Comparison of ENCODE assay signal across 17 mouse cellular contexts in the genomic region with DNA sequence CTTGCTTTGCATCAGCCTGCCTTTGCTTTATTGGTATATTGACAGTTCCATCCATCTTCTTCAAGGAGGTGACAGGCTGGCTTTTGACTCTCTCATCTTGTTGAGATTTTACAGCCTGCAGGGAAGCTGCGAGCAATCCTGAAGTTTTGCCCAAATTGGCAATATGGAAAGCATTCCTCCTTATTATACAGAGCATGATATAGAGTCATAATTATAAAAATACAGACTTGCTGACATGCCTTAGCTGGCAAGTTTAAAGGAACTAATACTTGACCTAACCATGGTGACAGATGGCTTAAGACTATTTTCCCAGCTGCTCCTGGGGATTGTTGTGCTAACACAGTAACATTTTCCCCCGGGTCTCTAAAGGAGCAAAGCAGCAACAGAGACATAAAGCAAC.
"Had no signal": no experiment of that assay in that cellular context is flagged by ENCODE, and none has a peak within 500 bp of the region (broad histone marks: within the 10 kb centered on the region; RNA-seq: fewer than 3 reads in every experiment).

No protein-coding gene starts in this region.

- H3K27me3 ChIP-seq: limb, embryonic 12.5 days; megakaryocyte, embryonic 14.5 days; midbrain, embryonic 13.5 days; neural tube, embryonic 15.5 days had no signal

- H3K9me3 ChIP-seq: limb, embryonic 12.5 days; megakaryocyte, embryonic 14.5 days; midbrain, embryonic 13.5 days; neural tube, embryonic 15.5 days had no signal

- H3K36me3 ChIP-seq: limb, embryonic 12.5 days; midbrain, embryonic 13.5 days; neural tube, embryonic 15.5 days had no signal

- H3K4me2 ChIP-seq: limb, embryonic 12.5 days; midbrain, embryonic 13.5 days; neural tube, embryonic 15.5 days had no signal

- DNase-seq: kidney, postnatal 10 days; kidney, postnatal 4 days; liver; lung, adult 2 months; lung, postnatal 10 days; right cerebral cortex, adult 18-20 months; right cerebral cortex, postnatal 25 days; thymus, postnatal 4 days had no signal

- H3K4me3 ChIP-seq: layer of hippocampus, adult 2 months; limb, embryonic 12.5 days; megakaryocyte, embryonic 14.5 days; midbrain, embryonic 13.5 days; myocyte; neural tube, embryonic 15.5 days had no signal

- H3K9ac ChIP-seq: limb, embryonic 12.5 days; liver, embryonic 14.5 days; midbrain, embryonic 13.5 days; neural tube, embryonic 15.5 days had no signal

- H3K27ac ChIP-seq: layer of hippocampus, adult 2 months; limb, embryonic 12.5 days; liver, embryonic 14.5 days; macrophage; midbrain, embryonic 13.5 days; neural tube, embryonic 15.5 days; stomach, postnatal 0 days had no signal

- H3K4me1 ChIP-seq: limb, embryonic 12.5 days; megakaryocyte, embryonic 14.5 days; midbrain, embryonic 13.5 days; neural tube, embryonic 15.5 days had no signal

- ATAC-seq: midbrain, embryonic 13.5 days had no signal
